Mouse (Mus musculus) cerebellum, adult 18-20 months (tissue): Measurements from ENCODE around the gene Olfr1185-ps1.
"Not testable (repeated sequence)": the region's sequence is repeated elsewhere in the genome, so short reads cannot be mapped to it uniquely, and the experiment has no call there.

Experiments
- DNase-seq, 2 experiments: peaks; one replicate each; pipeline ENCODE4 v3.0.0; 2021

Olfr1185-ps1 gene

GRCm38 (mm10) chr2:88493020-88493419 lies at the start of gene Olfr1185-ps1:
Gene Olfr1185-ps1 (plus strand): TSS chr2:88493320.
- no peak for DNase-seq

GRCm38 (mm10) chr2:88449031-88449430 lies 44.1 kb upstream of the Olfr1185-ps1 start, which contains the start of gene Gm13757:
Gene Gm13757 (minus strand): TSS chr2:88449131.
- DNase-seq: no peak

GRCm38 (mm10) chr2:88454567-88454966 lies 38.6 kb upstream of the Olfr1185-ps1 start, which contains the start of gene Olfr1183:
Gene Olfr1183 (plus strand): TSS chr2:88454867.
- DNase-seq: not testable (repeated sequence)

GRCm38 (mm10) chr2:88483298-88483697 lies 9.8 kb upstream of the Olfr1185-ps1 start, which contains the start of gene Olfr1184:
Gene Olfr1184 (plus strand): TSS chr2:88483598.
- no peak for DNase-seq

- no peak for DNase-seq
These were observed 25.1 kb downstream of the Olfr1185-ps1 start, which contains the start of gene Olfr1186 for GRCm38 (mm10) chr2:88518251-88518650. Gene Olfr1186 (plus strand): TSS chr2:88518551.

- no peak for DNase-seq
These were observed 32.6 kb downstream of the Olfr1185-ps1 start for GRCm38 (mm10) chr2:88525720-88526119.
